Mouse (Mus musculus): Measurements from ENCODE around the gene Slc25a36.

DNA sequence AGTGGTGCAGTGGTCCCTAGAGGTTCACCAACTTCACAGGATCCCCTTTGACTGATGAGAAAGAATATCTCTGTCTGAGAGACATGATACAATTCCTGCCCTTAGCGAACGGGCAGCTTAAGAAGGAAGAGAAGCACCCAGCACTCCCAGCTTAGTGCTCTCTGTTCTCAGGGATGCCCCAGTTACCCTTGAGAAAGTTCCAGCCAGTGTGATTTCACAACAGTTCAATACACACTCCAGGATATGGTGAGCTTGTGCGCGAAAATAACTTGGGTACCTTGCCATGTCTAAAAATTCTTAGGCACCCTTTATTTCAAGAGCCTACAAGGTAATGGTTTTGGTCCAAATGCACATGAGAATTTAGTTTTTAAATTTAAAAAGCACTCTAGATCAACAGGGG lies 24.9 kb upstream of the Slc25a36 start:
- TF ChIP-seq POLR2A (IDR thresholded peaks at IDR 0.05; ENCODE audit: control insufficient read depth, low read depth, low read length): no peak
- TF ChIP-seq CTCF (IDR thresholded peaks at IDR 0.05; ENCODE audit: control insufficient read depth, insufficient read depth, insufficient replicate concordance, low read depth, low read length): no peak

Data from testis, adult 2 months (tissue).